Mouse (Mus musculus) testis, postnatal 14 days (tissue): ENCODE results near the gene Dcst2.

ENCODE experiments used
- DNase-seq: peaks from one replicate; pipeline ENCODE4 v3.0.0; 2021; ENCODE audit warnings: low spot score

Dcst2 gene

DNA sequence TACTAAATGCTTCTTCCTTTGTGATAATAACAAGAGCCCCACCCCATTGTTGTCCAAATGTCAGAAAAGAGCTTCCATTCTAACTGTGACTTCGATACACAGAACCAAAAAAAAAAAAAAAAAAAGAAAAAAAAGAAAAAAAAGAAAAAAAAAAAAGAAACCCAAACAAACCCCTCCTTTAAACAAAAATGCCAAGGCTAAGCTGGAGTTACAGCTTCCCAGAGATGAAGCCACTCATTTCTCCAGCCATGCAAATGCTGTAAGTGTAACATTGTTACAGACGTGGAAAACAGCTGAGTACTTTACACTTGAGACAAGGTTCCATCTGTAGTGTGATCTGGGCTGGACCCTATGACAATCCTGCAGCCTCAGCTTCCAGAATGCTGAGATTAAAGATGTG, 55.4 kb downstream of the Dcst2 start:
- DNase-seq: no peak

DNA sequence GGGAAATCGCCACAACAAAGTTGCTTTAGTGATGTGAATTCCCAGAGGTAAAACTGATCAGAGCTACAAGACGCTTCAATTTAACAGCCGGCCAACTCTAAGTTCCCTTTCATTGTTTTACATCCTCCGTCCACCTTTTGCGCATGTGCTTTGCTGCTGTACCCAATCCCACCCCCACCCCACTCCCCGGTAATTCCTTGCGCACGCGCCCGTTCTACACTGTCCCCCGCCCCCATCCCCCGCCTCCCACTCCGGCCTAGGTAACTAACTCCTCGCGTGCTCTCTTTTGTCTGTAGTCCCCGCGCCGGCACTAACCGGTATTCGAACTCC, 56.0 kb downstream of the Dcst2 start:
- DNase-seq: no peak

GRCm38 (mm10) chr3:89418170-89418860, 56.5 kb downstream of the Dcst2 start, which contains the start of the genes Cks1b and Shc1:
Gene Cks1b (minus strand): TSS chr3:89418383.
Gene Shc1 (plus strand): TSS chr3:89418443.
- DNase-seq: peak; percentile 96

DNA sequence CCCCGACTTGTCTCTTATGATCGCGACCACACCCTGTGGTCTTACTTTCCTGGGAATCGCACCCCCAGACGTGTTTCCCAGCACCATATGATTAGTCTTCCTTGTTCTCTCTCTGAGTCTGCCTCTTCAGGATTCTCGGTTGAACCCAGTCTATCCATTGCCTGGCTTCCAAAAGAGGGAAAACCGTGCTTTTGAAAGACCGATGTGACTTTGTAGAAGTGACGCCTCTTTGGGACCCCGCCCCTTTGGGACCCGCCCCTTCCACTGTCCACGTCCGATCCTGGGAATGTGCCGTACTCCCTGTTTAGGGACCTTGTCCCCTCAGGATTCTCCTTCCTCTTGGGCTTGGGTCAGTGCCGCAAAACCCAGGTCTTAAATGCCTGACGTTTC, 57.1 kb downstream of the Dcst2 start:
- peak; percentile 78 for DNase-seq

DNA sequence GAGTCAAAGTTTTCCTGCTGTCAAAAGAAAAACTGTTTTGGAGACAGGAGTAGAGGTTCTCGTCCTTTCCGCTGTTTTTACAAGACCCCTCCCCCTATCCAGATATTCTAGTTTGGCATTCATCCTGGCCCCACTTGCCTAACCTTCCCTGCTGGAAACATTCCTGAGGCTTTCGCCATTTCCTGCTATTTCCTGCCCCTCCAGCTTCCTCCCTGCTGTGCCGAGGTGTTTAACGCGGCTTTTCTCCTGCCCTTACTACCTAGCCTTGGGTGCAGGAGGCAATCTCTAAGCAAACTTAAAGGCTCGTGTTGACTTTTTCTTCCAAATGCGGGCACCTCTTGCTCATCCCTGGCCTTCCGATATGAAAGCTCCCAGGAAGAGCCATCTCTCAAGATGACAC, 57.8 kb downstream of the Dcst2 start:
- DNase-seq: no peak

DNA sequence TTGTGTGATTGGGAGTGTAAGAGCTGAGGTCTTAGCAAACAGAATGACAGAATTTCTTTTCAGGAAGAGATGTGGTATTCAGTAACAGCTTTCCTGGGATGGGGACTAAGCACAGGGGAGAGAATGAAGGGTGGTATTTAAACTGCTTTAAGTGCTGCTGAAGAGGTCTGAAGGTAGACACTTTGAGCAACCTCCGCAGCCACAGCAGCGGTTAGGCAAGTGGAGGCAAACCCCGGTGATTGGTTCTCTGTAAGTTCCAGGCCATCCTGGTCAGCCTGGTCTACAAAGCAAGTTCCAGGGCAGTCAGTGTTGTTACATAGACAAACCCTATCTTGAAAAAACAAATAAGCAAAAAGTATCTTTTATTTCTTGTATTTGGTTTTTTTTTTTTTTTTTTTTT, 58.2 kb downstream of the Dcst2 start:
- no peak for DNase-seq

DNA sequence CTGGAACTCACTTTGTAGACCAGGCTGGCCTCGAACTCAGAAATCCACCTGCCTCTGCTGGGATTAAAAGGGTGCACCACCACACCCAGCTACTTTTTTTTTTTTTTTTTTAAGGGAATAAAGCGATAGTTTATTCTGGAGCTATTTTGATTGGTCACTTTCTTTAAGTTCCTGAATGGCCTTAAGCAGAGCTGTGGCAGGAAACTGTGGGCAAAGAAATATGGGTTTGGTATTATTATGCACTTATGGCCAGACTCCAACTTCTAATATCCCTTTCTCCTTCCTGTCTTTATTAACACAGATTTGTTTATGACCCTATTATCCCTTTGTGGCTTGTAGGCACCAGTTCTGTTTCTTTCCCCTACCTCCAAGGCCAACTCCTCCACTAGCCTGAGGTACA, 58.6 kb downstream of the Dcst2 start:
- no peak for DNase-seq

DNA sequence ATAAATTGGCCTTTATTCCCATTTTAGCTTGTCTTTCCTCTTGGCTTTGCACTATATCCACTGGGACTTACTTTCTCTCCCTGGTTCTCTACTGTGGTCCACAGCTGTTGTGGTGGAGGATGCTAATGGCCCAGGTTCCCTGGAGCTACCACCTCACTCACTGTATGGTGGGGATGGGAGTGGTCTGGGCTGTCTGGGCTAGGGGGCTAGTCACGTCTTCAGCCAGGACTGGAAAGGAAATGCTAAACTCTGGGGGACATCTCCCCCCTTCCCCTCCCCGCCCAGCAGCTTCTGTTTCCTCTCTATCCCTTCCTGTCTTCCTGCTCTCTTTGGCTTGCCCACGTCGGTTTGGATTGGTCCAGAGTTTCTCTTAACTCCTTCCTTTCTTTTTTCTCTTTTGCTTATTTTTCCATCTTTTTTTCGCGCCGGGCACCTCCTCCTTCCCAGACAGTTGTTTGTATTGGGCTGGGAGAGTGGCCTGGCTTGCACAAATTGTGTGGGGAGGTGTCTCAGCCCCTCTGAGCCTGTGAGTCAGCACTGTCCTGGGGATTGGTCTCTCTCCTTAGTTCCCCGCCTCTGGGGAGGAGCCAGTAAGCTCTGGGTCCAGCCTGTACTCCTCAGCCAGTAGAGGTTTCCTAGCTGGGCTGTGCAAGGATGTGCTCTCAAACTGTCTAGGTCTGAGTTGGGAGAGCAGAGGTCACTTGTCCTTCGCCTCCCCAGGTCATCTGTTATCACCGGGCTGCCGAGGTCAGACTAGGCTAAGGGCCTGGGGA, 59.4 kb downstream of the Dcst2 start:
- peak; percentile 82 for DNase-seq

DNA sequence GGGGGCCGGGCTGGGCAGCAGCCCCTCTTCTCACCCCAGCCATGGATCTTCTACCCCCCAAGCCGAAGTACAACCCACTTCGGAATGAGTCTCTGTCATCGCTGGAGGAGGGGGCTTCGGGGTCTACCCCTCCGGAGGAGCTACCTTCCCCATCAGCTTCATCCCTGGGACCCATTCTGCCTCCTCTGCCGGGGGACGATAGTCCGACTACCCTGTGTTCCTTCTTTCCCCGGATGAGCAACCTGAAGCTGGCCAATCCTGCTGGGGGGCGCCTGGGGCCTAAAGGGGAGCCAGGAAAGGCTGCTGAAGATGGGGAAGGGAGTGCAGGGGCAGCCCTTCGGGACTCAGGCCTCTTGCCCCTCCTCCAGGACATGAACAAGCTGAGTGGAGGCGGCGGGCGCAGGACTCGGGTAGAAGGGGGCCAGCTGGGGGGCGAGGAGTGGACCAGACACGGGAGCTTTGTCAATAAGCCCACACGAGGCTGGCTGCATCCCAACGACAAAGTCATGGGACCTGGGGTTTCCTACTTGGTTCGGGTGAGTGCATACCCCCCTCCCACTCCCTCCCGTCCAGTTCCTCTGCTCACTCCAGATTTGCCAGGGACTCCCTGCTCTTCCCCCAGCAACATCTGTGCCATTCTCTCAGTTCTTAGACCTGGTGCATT, 60.2 kb downstream of the Dcst2 start:
- no peak for DNase-seq

DNA sequence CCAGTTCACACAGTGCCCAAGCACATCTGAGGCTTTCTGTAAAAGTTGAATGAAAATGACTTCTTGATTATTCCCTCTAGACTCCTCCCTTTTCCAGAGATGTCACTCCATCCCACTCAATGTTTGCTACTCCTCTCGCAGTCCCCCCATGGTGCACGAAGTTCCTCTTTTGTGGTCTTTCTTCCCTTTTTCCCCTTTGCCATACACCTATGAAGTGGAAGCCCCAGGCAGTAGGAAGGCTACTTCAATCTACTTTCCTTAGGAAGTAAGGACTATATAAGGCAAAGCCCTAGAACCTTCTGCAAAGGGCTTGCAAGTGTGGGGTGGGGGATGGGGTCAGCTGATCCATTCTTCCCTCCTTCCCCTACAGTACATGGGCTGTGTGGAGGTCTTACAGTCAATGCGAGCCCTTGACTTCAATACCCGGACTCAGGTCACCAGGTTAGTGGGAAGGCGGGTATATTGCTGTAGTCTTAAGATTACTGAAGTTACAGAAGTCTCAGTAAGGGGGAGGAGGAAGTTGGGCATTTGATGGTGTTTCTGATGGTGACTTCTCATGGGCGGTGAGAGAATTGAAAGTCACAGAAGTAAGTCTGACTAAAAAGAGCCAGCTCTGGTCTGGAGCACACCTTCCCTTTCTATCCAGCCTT, 60.9 kb downstream of the Dcst2 start:
- DNase-seq: no peak

DNA sequence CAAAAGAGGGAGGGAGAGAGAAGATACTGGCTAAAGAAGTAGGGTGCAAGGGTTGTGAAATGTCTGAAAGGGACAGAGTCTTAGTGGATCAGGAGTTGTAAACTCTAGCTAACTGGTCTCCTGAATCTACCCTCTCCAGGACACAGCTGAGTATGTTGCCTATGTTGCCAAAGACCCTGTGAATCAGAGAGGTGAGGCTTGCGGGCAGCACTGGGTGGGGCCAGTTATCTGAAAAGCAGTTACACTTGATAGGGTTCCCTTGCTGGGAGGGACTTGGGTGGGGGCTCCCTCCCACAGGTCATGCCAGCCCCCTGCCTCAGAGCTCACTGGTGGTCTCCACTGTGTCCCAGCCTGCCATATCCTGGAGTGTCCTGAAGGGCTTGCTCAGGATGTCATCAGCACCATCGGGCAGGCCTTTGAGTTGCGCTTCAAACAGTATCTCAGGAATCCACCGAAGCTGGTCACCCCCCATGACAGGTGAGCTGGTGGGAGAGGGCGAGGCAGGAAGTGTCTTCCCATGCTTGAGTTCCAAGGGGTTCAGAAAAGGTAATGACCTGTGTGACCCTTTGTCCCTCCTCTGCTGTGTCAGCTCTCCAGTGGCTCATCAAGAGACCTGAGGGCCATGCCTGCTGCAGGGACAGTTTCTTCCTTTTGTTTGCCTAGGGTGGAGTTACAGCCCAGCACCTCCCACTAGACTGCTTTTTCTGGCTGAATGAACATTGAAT, 62.8 kb downstream of the Dcst2 start:
- no peak for DNase-seq

DNA sequence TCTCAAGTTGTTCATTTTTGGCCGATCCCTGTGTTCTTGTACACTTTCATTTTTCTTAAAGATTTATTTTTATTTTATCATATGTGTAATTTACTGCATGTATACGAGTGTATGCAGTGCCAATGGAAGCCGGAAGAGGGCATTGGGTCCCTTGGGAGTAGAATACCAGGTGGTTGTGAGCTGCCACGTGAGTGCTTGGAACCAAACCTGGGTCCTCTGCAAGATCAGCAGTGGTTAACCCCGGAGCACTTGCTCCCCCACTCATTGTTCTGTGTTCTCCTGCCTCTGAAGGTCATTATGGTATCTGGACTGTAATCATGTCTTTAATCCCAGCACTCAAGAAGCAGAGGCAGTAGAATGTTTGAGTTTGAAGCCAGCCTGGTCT, 63.4 kb downstream of the Dcst2 start:
- no peak for DNase-seq

GRCm38 (mm10) chr3:89425876-89426275, 64.1 kb downstream of the Dcst2 start:
- DNase-seq: no peak
